Mouse (Mus musculus) retina, postnatal 7 days (tissue): ENCODE measurements at regions not wholly inside any gene's neighbourhood (a gene's known extent, or its start where the extent isn't known, plus 50 kb on each side); places are given as distances from the start of the nearest gene placed in this dataset.
"Not testable (repeated sequence)": the region's sequence is repeated elsewhere in the genome, so short reads cannot be mapped to it uniquely, and the experiment has no call there.

ENCODE experiments used
- DNase-seq: peaks from one replicate; pipeline ENCODE4 v3.0.0-alpha.2; 2012; ENCODE audit warnings: low read depth, low spot score

DNA sequence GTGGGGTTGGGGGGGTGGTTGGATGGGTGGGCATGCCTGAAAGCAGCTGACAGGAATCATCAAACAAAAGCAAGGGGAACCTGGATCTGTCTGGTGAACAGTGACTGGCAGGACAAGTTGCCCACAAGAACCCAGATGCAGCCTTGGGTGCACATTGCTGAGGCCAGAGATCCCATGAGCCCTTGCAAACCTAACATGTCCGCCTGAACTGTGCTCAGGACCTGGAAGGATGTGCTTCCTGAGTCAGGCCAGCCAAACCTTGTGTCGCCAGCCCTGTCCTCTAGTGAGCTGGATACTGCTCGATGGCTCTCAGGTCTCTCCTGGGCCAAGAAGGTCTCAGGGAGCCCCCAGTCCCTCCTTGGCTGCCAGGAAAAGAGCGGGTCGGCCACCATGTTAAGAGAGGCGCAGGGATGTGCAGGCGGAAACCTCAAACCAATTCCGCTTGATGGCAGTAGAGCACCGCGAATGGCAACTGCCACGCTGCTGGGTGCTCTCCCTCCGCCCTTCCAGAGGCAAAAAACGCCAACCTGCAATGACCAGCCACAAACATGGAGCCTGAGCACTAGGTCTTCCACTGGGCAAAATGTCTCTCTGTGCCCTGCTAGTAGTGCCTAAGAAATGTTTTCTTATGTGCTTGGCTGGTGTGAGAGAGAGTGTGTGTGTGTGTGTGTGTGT, 140.2 kb downstream of the Pls3 start:
- DNase-seq, result not testable (repeated sequence)

DNA sequence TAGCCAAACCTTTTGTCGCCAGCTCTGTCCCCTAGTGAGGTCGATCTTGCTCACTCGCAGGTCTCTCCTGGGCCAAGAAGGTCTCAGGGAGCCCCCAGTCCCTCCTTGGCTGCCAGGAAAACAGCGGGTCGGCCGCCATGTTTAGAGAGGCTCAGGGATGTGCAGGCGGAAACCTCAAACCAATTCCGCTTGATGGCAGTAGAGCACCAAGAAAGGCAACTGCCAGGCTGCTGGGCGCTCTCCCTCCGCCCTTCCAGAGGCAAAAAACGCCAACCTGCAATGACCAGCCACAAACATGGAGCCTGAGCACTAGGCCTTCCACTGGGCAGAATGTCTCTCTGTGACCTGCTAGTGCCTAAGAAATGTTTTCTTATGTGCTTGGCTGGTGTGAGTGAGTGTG, 141.3 kb downstream of the Pls3 start:
- DNase-seq, result not testable (repeated sequence)

DNA sequence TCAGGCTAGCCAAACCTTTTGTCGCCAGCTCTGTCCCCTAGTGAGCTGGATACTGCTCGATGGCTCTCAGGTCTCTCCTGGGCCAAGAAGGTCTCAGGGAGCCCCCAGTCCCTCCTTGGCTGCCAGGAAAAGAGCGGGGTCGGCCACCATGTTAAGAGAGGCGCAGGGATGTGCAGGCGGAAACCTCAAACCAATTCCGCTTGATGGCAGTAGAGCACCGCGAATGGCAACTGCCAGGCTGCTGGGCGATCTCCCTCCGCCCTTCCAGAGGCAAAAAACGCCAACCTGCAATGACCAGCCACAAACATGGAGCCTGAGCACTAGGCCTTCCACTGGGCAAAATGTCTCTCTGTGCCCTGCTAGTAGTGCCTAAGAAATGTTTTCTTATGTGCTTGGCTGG, 145.2 kb downstream of the Pls3 start:
- DNase-seq, result not testable (repeated sequence)

DNA sequence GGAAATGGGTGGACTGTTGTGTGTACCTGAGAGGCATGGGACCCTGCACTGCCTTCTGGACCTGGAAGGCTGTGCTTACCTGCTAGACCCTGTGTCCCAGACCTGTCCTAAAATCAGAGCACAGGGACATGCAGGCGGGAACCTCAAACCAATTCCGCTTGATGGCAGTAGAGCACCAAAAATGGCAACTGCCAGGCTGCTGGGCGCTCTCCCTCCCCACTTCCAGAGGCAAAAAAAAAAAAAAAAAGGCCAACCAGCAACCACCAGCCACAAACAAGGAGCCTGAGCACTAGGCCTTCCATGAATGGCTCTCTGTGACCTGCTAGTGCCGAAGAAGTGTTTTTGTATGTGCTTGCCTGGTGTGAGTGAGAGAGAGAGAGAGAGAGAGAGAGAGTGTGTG, 146.5 kb downstream of the Pls3 start:
- DNase-seq, result no peak

DNA sequence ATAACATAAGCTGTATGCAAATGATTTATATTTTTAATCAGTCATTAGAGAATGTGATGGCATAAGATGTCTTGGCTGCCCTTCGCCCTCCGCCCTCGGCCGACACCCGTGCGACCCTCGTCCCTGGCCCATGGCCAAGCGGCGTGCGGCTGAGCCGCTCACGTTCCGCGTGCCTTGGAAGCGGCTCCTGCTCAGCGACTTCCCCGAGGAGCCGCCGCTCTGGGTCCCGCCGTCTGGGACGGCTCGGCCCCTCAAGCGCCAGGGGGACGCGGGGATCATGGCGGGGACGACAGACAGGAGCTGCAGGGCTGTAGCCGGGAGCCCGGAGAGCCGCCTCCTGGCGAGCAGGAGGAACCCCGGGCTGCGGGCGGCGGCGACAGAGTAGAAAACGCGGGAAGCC, 145.5 kb upstream of the Rab39b start:
- DNase-seq, result not testable (repeated sequence)

DNA sequence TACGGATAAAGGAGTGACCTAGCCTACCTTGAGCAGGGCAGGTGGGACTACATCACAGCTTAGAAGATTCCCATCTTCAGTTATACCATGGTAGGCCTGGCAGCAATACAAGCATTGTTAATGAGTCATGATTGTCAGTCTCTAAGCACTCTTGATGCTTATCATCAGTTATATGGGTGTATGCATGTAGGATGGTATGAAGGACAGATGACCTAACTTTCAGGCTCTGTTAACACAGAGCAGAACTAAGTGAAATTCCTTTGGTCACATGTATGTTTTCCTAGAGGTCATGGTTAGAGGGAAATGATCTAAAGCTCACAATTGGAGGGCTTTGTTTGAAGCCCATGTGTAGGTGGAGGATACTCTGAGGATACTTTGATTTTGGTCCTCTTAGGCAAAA, 121.9 kb upstream of the Rab39b start:
- DNase-seq, result no peak

DNA sequence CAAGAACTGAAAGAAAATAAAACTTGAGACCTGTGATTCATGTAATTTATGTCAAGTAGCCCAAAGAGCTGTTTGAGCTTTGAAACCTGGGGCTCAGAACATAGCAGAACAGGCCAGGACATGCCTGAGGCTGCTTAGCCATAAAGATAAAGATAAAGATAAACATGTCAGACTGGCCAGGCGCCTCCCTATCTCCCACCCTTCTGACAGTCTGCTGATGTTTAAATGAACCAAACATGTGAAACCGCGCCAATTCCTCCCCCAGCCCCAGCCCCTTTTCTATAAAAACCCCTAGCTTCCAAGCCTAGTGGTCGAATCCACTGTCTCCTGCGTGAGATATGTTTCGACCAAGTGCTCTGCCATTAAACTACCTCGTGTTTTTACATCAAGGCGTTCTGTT, 97.2 kb upstream of the Rab39b start:
- DNase-seq, result not testable (repeated sequence)

DNA sequence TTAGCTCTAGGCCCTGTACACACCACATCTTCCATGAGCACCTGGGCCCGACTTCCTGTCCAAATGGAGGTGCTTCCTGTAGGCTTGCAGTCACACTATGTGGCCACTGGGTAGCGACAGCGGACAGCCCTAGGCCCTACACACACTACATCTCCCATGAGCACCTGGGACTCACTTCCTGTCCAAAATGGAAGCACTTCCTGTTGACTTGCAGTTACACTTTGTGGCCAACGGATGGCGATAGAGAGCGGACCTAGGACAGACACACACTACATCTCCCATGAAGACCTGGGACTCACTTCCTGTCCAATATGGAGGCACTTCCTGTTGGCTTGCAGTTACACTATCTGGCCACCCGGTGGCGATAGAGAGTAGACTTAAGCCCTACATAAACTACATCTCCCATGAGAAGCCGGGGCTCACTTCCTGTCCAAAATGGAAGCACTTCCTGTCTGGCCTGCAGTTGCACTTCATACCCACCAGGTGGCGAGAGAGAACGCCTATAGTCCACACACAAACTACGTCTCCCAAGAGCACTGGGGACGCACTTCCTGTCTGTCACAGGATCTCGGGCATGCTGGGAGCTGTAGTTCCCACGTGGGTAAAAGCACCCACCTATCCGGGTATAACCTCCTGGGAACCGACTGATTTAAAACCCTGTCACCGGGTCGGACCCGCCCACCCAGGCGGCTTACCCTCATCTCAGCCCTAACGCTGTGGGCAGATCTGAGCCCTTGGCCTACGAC, 96.1 kb upstream of the Rab39b start:
- DNase-seq, result peak; percentile 98

DNA sequence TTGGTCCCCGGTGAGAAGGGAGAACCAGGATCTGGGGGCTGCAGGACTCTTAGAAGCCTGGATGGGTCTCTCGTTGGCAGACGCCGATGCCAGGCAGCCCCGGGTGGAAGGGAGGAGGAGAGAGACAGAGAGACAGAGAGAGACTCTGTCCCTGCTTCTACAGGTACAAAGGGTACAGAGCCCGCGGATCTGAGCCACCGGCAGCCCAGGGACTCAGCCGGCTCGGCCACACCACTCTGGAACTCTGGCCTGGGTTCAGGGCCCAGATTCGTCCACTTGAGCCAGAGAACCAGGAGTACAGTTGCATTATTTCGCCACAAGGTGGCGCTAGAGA, 95.5 kb upstream of the Rab39b start:
- no peak for DNase-seq

DNA sequence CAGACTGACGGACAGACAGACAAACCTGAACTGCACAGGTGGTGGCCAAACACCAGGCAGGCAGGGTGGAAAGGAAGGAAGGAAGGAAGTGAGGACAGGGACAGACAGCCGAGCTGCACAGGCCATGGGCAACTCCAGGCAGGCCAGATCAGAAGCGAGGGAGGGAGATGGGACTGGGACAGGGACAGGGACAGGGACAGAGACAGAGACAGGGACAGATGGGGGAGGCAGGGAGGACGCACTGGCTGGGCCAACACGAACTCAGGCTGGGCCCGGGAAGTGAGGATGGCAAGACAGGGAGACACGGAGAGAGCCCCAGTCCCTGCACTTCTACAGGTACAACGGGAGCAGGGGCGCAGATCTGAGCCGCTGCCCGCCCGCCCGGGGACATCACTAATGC, 94.9 kb upstream of the Rab39b start:
- no peak for DNase-seq

DNA sequence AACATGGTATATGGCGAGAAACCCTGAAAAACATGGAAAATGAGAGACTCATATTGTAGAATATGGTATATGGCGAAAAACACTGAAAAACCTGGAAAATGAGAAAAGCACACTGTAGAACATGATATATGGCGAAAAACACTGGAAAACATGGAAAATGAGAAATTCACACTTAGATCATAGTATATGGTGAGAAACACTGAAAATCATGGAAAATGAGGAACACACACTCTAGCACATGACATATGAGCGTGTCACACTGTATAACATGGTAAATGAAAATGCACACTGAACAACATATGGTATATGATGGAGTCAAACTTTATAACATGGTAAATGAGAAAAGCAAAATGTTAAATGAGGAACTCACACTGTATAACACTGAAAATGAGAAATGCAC, 89.6 kb upstream of the Rab39b start:
- DNase-seq, result no peak

DNA sequence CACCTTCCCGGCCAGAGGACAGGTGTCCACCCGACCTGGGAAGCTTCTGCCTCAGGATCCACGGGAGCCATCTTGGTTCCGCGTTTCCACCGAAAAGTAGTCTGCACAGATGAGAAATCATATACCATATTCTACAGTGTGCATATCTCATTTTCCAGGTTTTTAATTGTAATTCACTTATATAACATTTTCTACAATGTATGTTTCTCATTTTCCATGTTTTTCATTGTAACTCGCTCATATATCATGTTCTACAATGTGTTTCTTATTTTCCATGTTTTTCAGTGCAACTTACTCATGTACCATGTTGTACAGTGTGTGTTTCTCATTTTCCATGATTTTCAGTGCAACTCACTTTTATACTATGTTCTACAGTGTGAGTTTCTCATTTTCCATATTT, 65.4 kb upstream of the Rab39b start:
- DNase-seq, result no peak
